ENCODE assay signal across 12 mouse cellular contexts in genomic region chr2:92712266-92713144, GRCm38 (mm10).
DNase-seq lines count a peak whose midpoint lies in the region; ATAC-seq and TF ChIP-seq lines count a peak whose summit lies in the region.
"Had no signal": no experiment of that assay in that cellular context is flagged by ENCODE, and none has a peak within 500 bp of the region (broad histone marks: within the 10 kb centered on the region; RNA-seq: fewer than 3 reads in every experiment).

No protein-coding gene starts in this region.

- WGBS in embryonic facial prominence, embryonic 11.5 days: 70% methylated on average over 11 of the region's 11 CpGs
- WGBS in neural tube, embryonic 12.5 days: 59% methylated on average over 11 of the region's 11 CpGs

- peak in 1 of 2 experiments; percentile 54 for DNase-seq in layer of hippocampus, adult 2 months (ENCODE audit: low spot score in 2 of 2)
- DNase-seq in layer of hippocampus, adult 11-12 months (ENCODE audit: low spot score): no peak
- peak; percentile 63 for DNase-seq in embryonic facial prominence, embryonic 11.5 days (ENCODE audit: low spot score)
- peak; percentile 62 to 67 for DNase-seq in left cerebral cortex, postnatal 14 days (ENCODE audit: low spot score in 2 of 2)
- no peak for DNase-seq in c-Kit-positive CD71-positive TER-119-positive erythroid progenitor cells, embryonic 14.5 days (ENCODE audit: low spot score)
- DNase-seq in spleen, adult 12 weeks (ENCODE audit: low spot score): no peak
- no peak for DNase-seq in gastrocnemius, adult 2 months
- DNase-seq: adrenal gland, adult 8-10 months; kidney, postnatal 25 days had no signal

- no peak for TF ChIP-seq CTCF in layer of hippocampus, adult 2 months (conservative IDR thresholded peaks at IDR 0.05)
- TF ChIP-seq CTCF in gastrocnemius, adult 2 months (IDR thresholded peaks at IDR 0.05): no peak

- no peak overlapping the region for H3K4me3 ChIP-seq in layer of hippocampus, adult 2 months
- H3K4me3 ChIP-seq in embryonic facial prominence, embryonic 11.5 days (ENCODE audit: low read depth, low read length): no peak overlapping the region
- H3K4me3 ChIP-seq in neural tube, embryonic 12.5 days: no peak overlapping the region
- no peak overlapping the region for H3K4me3 ChIP-seq in gastrocnemius, adult 2 months
- H3K4me3 ChIP-seq: embryonic facial prominence, embryonic 15.5 days; liver, embryonic 15.5 days had no signal

- H3K9me3 ChIP-seq in embryonic facial prominence, embryonic 11.5 days (replicated peaks; ENCODE audit: control insufficient read depth, low read length): no peaks in the 10 kb centered on the region
- no peaks in the 10 kb centered on the region for H3K9me3 ChIP-seq in neural tube, embryonic 12.5 days
- H3K9me3 ChIP-seq: embryonic facial prominence, embryonic 15.5 days; liver, embryonic 15.5 days had no signal

- no peaks in the 10 kb centered on the region for H3K4me1 ChIP-seq in embryonic facial prominence, embryonic 11.5 days (ENCODE audit: control insufficient read depth, insufficient read depth, low read length)
- H3K4me1 ChIP-seq in neural tube, embryonic 12.5 days: peaks cover 13% of the 10 kb centered on the region; the same call in 1 of the 2 replicates
- H3K4me1 ChIP-seq: liver, embryonic 15.5 days had no signal

- H3K9ac ChIP-seq in embryonic facial prominence, embryonic 11.5 days (replicated peaks; ENCODE audit: low read length): no peak overlapping the region; the same call in 1 of the 2 replicates
- no peak overlapping the region for H3K9ac ChIP-seq in neural tube, embryonic 12.5 days
- H3K9ac ChIP-seq: embryonic facial prominence, embryonic 15.5 days; liver, embryonic 15.5 days had no signal

- intact Hi-C loops in left cerebral cortex, postnatal 14 days (cut with DNase I): no loop called here
- intact Hi-C loops in gastrocnemius, adult 2 months (cut with DNase I): no loop called here

- no peaks in the 10 kb centered on the region for H3K36me3 ChIP-seq in embryonic facial prominence, embryonic 11.5 days (replicated peaks; ENCODE audit: control insufficient read depth, insufficient read depth, low read depth, low read length)
- no peaks in the 10 kb centered on the region for H3K36me3 ChIP-seq in neural tube, embryonic 12.5 days
- H3K36me3 ChIP-seq: embryonic facial prominence, embryonic 15.5 days; liver, embryonic 15.5 days had no signal

- no peak for ATAC-seq in embryonic facial prominence, embryonic 11.5 days (replicated peaks; ENCODE audit: insufficient number of reproducible peaks, low FRiP score, low TSS enrichment, low read depth)
- ATAC-seq in neural tube, embryonic 12.5 days (ENCODE audit: low FRiP score, low read depth): peak; percentile 53; the same call in 1 of the 2 replicates

- no peaks in the 10 kb centered on the region for H3K27me3 ChIP-seq in embryonic facial prominence, embryonic 11.5 days (ENCODE audit: control insufficient read depth, insufficient read depth, low read length)
- 0 out of 2 replicates have a peak, but pooled peaks cover 4% of the 10 kb centered on the region for H3K27me3 ChIP-seq in neural tube, embryonic 12.5 days (replicated peaks)
- H3K27me3 ChIP-seq: embryonic facial prominence, embryonic 15.5 days; liver, embryonic 15.5 days had no signal

- H3K27ac ChIP-seq in layer of hippocampus, adult 2 months: peak overlapping the region; percentile 64
- 0 out of 2 replicates have a peak overlapping the region, but pooled peaks have one; percentile 3 for H3K27ac ChIP-seq in embryonic facial prominence, embryonic 11.5 days (replicated peaks; ENCODE audit: low read depth, low read length)
- no peak overlapping the region for H3K27ac ChIP-seq in neural tube, embryonic 12.5 days
- H3K27ac ChIP-seq in gastrocnemius, adult 2 months: no peak overlapping the region
- H3K27ac ChIP-seq: embryonic facial prominence, embryonic 15.5 days; liver, embryonic 15.5 days had no signal

- no peak overlapping the region for H3K4me2 ChIP-seq in embryonic facial prominence, embryonic 11.5 days (ENCODE audit: low read depth, low read length)
- H3K4me2 ChIP-seq in neural tube, embryonic 12.5 days (replicated peaks): no peak overlapping the region
- H3K4me2 ChIP-seq: embryonic facial prominence, embryonic 15.5 days; liver, embryonic 15.5 days had no signal

Comparison
In these comparisons a context has a peak if more than half of its experiments do, and no peak if none do; other contexts are left out.
1. DNase-seq: peak in embryonic facial prominence, embryonic 11.5 days (single experiment) and left cerebral cortex, postnatal 14 days (2 of 2); none in layer of hippocampus, adult 11-12 months (single experiment), c-Kit-positive CD71-positive TER-119-positive erythroid progenitor cells, embryonic 14.5 days (single experiment), spleen, adult 12 weeks (single experiment) and gastrocnemius, adult 2 months (single experiment).
2. H3K27ac ChIP-seq: peak in layer of hippocampus, adult 2 months (single experiment) and embryonic facial prominence, embryonic 11.5 days (single experiment); none in neural tube, embryonic 12.5 days (single experiment) and gastrocnemius, adult 2 months (single experiment).